Mouse (Mus musculus) limb, embryonic 14.5 days (tissue): ENCODE data around the gene Krt90. TPM values are rescaled to one million over a fixed set of nuclear protein-coding genes. Genes with fewer than 3 reads are reported as not detected.
"Not testable (repeated sequence)": the region's sequence is repeated elsewhere in the genome, so short reads cannot be mapped to it uniquely, and the experiment has no call there.

Experiments used
- ATAC-seq: fragments of 200-750 bp; cut with Nextera tagmentation; 2 replicates; pipeline ENCODE4 v1.8.0; 2017; ENCODE audit warnings: low read depth, moderate number of reproducible peaks, moderate TSS enrichment; ENCODE audit not compliant: low FRiP score
- DNase-seq: peaks from one replicate; pipeline ENCODE4 v3.0.0-alpha.2; 2015; ENCODE audit warnings: low spot score
- H3K27ac ChIP-seq: fragments of 300-500 bp; sonication (generic); replicated peaks from 2 replicates; pipeline ENCODE4 v1.5.1; 2014; ENCODE audit warnings: low read depth, mild to moderate bottlenecking, low read length, moderate library complexity, mixed read lengths
- H3K27me3 ChIP-seq: fragments of 300-500 bp; sonication (generic); 2 replicates; pipeline ENCODE4 v1.6.1; 2014; ENCODE audit warnings: low read length, mixed read lengths; ENCODE audit not compliant: control insufficient read depth, insufficient read depth
- H3K36me3 ChIP-seq: fragments of 300-500 bp; sonication (generic); 2 replicates; pipeline ENCODE4 v1.6.1; 2014; ENCODE audit warnings: mild to moderate bottlenecking, low read length, moderate library complexity, mixed read lengths; ENCODE audit not compliant: control insufficient read depth, insufficient read depth
- H3K4me1 ChIP-seq: fragments of 300-500 bp; sonication (generic); 2 replicates; pipeline ENCODE4 v1.6.1; 2014; ENCODE audit warnings: antibody characterized with exemption, low read length, mixed read lengths; ENCODE audit not compliant: control insufficient read depth, insufficient read depth
- H3K4me2 ChIP-seq: fragments of 300-500 bp; sonication (generic); replicated peaks from 2 replicates; pipeline ENCODE4 v1.6.1; 2014; ENCODE audit warnings: low read depth, mild to moderate bottlenecking, low read length, moderate library complexity; ENCODE audit not compliant: severe bottlenecking
- H3K4me3 ChIP-seq: fragments of 300-500 bp; sonication (generic); replicated peaks from 2 replicates; pipeline ENCODE4 v1.5.1; 2014; ENCODE audit warnings: low read length
- H3K9ac ChIP-seq: fragments of 300-500 bp; sonication (generic); 2 replicates; pipeline ENCODE4 v1.6.1; 2014; ENCODE audit warnings: mild to moderate bottlenecking, low read depth, low read length, moderate library complexity; ENCODE audit not compliant: severe bottlenecking
- H3K9me3 ChIP-seq: fragments of 300-500 bp; sonication (generic); 2 replicates; pipeline ENCODE4 v1.6.1; 2016; ENCODE audit warnings: low read length; ENCODE audit not compliant: control insufficient read depth
- POLR2A ChIP-seq: fragments of 200-500 bp; IDR thresholded peaks from 2 replicates; pipeline ENCODE4 v1.8.0; 2012; ENCODE audit warnings: inconsistent platforms, mild to moderate bottlenecking, moderate library complexity, borderline replicate concordance; ENCODE audit not compliant: insufficient read depth, insufficient read length; ENCODE audit errors: extremely low read depth
- WGBS: fragments of 180-500 bp; shearing (Covaris S2); extraction: QIAGEN DNeasy Blood & Tissue Kit; methylation state at CpG from one replicate; pipeline ENCODE4 v1.1.7; 2014; 5-methylcytosine and 5-hydroxymethylcytosine counted together
- polyA plus RNA-seq, 2 experiments: library from polyadenylated mRNA; depleted of rRNA in 1 of 2; stranded (reverse) in 1 of 2; unstranded in 1 of 2; fragments of >200 nt; fragmentation: Nextera tagmentation in 1 of 2; extraction: Ambion mirVana in 1 of 2; gene quantifications; 2 replicates each; pipeline versions ENCODE4 v1.2.1 to v1.2.3; 2012 to 2014

Krt90 gene
- polyA plus RNA-seq, 2 experiments: 0.08 to 0.10 TPM

DNA sequence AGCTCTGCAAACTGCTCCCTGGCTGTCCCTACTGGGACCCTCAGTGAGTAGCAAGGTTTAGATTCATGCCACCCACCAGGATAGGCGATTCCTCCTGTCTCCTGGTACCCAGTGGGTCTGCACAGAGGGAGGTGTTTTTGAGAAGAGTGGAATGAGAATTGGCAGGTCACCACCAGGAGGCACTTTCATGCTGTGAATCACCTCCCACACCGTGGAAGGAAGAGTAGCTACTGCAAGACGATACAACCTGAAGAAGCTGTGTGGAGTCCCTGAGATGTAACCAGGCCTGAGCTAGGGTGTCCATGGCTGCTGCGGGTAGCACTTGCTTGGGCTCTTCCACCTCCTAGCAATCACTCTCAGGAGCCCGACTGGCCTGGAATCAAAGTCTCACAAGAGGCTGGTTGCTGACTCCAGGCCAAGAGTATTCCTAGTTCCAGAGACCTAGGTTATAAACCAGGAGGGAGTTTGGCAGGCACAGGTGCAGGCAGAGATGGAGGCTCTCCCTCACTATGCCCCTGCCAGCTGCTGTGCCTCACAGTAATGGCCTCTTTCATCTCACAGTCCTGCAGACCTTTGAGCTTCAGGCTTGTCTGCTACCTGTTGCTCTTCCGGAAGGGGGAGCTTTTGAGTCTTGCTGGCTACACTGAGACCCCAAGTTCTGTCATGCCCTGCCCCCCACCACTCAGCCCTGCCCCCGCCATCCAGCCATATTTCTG lies 24.7 kb downstream of the Krt90 start:
- 28% methylated on average over 7 of the region's 7 CpGs for WGBS
- H3K9me3 ChIP-seq: no peaks in the 10 kb centered on the region

DNA sequence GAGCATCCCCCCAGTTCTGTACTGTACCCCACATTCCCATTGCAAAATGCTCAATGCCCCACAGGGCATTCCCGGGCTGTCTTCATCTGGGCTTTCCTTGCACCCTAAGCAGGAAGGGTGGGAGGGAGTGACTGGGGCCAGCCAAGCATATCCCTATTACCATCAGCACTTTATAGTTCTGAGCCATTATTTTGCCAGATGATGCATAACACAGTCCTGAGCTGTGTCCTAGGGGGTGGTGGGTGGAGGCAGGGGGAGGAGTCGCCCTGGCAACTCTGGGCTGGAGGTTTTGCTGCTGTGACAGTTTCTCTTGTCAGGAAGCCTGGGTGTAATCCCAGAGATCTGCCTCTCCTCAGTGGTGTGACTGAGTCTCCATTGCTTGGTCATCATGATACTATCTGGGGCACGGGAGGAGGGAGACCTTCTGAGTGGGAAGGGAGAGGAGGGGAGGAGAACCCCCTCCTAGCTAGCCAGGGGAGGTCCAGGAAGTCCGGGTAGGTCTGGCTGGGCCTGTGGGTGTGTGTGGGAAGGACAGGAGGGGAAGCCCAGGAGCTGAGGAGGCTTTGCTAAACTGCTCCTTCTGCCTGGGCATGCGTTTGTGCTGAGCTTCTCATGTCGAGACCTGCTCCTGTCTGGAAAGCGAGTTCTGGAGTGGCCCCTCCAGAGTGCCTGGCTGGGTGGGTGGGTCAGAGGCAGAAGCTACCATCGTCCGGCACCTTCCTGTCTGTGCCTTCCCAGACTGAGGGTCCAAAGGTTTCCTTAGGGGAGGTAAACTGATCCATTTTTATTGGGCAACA lies 26.5 kb downstream of the Krt90 start:
- Histone ChIP-seq H3K27ac (no peak overlapping the region), H3K4me1 (peaks cover 7% of the 10 kb centered on the region; the same call in 1 of the 2 replicates), H3K27me3 (no peaks in the 10 kb centered on the region), H3K36me3 (no peaks in the 10 kb centered on the region), H3K4me3 (no peak overlapping the region), H3K9ac (no peak overlapping the region), H3K4me2 (no peak overlapping the region), H3K9me3 (no peaks in the 10 kb centered on the region)
- 52% methylated on average over 9 of the region's 9 CpGs for WGBS
- ATAC-seq: no peak
- no peak for DNase-seq
- no peak for TF ChIP-seq POLR2A

More for the DNA sequence above, 24.7 kb downstream of the Krt90 start:
- Histone ChIP-seq H3K9ac (no peak overlapping the region), H3K36me3 (no peaks in the 10 kb centered on the region), H3K27ac (no peak overlapping the region), H3K27me3 (no peaks in the 10 kb centered on the region), H3K4me2 (no peak overlapping the region), H3K4me3 (no peak overlapping the region), H3K4me1 (peaks cover 13% of the 10 kb centered on the region)
- DNase-seq (peak; percentile 14), ATAC-seq (peak; percentile 24; the same call in 1 of the 2 replicates)
- TF ChIP-seq POLR2A: no peak

DNA sequence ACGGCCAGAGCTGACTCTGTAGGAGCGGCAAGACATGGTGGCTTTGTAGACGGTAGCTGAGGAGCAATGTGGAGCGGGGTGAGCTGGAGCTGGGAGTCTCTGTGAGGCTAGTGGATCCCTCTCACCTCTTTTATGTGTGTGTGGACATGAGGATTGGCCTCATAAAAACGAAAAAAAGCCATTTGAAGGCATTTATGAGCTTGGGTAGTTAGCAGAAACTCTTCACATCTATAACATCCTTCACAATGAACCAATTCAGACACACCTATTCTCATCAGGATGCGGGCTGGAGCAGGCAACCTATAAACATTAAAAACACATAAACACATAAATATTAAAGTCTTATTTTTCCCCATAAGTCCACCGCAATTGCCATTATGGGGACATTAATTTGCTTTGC lies 30.0 kb downstream of the Krt90 start, which contains the start of gene Krt84:
Gene Krt84, minus strand, starts transcription at position 101 of the 400 bp plus-strand sequence.
- Histone ChIP-seq H3K4me1 (no peaks in the 10 kb centered on the region; the same call in 1 of the 2 replicates), H3K27ac (no peak within 1 kb of the TSS), H3K36me3 (no peaks in the 10 kb centered on the region), H3K4me2 (no peak within 1 kb of the TSS), H3K9me3 (no peaks in the 10 kb centered on the region), H3K4me3 (no peak within 1 kb of the TSS), H3K9ac (no peak within 1 kb of the TSS), H3K27me3 (no peaks in the 10 kb centered on the region)
- DNase-seq: no peak
- WGBS: 50% methylated on average over 7 of the region's 7 CpGs
- ATAC-seq: no peak
- TF ChIP-seq POLR2A: no peak

DNA sequence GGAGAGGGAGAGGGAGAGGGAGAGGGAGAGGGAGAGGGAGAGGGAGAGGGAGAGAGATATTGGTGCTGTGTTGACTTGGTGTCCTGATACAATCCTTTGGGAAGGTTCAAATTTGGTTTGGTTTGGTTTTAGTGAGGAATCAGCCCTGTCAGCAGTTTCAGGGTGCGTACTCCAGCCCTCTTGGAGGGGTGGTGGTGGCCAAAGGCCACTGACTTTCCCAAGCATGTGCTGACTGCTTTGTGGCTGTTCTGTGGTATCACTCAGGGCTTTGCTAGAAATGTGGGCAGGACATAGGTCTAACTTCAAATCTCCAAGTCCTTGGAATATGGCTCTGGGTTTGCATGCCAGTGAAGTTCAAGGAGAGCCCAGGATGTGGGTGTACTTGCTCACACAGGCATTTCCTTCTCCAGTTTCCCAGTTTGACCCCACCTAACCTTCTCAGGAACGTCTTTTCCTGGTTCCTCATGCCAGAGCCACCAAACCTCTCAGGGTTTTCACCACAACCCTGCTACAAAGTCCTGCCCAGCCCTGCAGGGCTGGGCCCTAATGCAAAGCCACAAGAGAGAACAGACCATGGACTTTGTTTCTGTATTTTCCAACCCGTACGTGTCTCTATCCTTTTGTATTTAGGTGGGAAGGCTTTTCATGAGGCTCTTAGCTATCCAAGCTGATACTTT lies 40.1 kb downstream of the Krt90 start:
- WGBS: 77% methylated on average over 4 of the region's 4 CpGs
- Histone ChIP-seq H3K9me3 (no peaks in the 10 kb centered on the region), H3K27me3 (no peaks in the 10 kb centered on the region), H3K27ac (no peak overlapping the region), H3K36me3 (no peaks in the 10 kb centered on the region), H3K9ac (no peak overlapping the region), H3K4me1 (no peaks in the 10 kb centered on the region), H3K4me3 (no peak overlapping the region), H3K4me2 (no peak overlapping the region)
- ATAC-seq: no peak
- no peak for TF ChIP-seq POLR2A
- no peak for DNase-seq

DNA sequence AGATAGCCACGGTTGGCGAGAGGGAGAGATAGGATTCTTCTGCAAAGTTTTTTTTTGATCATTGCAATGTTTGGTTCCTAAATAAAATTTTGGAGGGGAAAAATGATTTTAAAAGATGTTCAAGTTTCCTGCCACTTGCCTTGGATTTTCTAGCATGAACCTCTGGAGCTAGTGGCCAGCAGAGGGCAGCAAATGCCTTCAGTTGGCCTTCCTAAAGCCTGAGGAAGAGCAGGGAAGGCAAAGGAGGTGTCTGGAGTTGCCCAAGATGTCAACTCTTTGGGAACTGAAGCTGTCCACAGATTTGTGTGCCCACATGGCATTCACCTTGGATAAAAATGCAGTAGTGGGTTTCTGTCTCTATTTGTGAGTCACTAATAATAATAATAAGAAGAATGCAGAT lies 43.0 kb downstream of the Krt90 start:
- no peak overlapping the region for H3K4me2 ChIP-seq
- H3K27me3 ChIP-seq: no peaks in the 10 kb centered on the region
- H3K9me3 ChIP-seq: no peaks in the 10 kb centered on the region
- WGBS: 16% methylated on average over 2 of the region's 2 CpGs
- no peak overlapping the region for H3K9ac ChIP-seq
- H3K4me3 ChIP-seq: no peak overlapping the region
- no peaks in the 10 kb centered on the region for H3K36me3 ChIP-seq
- no peak overlapping the region for H3K27ac ChIP-seq
- DNase-seq (peak; percentile 84), ATAC-seq (no peak)
- no peak for TF ChIP-seq POLR2A
- H3K4me1 ChIP-seq: no peaks in the 10 kb centered on the region

DNA sequence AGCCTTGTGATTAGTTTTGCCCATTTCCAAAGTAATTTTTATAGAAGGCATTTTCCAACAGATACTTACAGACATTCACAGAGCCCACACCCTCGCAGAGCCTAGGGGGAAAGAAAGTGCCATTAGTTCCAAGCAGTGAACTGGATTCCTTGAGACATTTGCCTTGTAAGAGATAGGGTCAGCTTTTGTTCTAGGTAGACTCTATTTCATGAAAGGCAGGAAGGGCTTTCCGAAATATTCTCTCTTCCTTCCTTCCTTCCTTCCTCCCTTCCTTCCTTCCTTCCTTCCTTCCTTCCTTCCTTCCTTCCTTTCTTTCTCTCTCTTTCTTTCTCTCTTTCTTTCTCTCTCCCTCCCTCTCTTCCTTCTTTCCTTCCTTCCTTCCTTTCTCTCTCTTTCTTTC lies 45.6 kb downstream of the Krt90 start, which contains the start of gene Gm49425:
Gene Gm49425, minus strand, starts transcription at position 101 of the 400 bp plus-strand sequence.
- H3K36me3 ChIP-seq, H3K27me3 ChIP-seq, H3K4me2 ChIP-seq, H3K9ac ChIP-seq, H3K9me3 ChIP-seq, H3K4me1 ChIP-seq, ATAC-seq, DNase-seq, H3K27ac ChIP-seq, H3K4me3 ChIP-seq: not testable (repeated sequence)
- 72% methylated on average over 2 of the region's 2 CpGs for WGBS
